ENCODE assay signal across 8 mouse cellular contexts in the genomic region with DNA sequence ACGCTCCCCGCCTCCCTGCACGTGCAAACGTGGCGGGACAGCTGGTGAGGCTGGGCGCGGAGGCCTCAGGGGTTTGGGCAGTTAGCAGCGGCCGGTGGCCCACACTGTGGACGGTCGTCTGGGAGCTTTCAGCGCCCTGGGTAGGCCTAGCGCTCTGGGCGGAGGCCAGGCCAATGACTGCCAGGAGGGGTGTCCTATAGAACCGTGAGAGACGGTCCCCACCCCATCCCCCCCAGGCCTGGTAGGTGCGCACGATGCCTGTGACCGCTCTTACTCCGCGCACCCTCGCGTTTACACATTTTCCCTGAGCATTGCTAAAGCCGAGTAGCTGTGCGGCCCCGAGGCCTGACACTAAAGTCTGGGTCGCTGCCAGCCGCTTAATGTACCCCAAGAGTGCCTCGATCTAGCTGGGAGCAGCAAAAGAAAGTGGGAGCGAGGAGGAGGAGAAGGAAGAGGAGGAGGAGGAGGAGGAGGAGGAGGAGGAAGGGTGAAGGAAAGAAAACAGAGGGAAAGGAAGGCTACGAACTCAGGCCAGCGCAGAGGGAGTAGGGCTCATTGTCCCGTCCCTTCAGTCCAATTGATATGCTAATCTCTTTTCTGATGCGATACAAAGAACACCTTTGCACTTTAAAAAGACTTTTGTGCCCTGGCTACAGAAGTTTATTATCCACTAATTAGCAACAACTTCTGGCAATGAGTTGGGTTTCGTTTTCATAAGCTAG.
DNase-seq lines count a peak whose midpoint lies in the region; ATAC-seq and TF ChIP-seq lines count a peak whose summit lies in the region.

No protein-coding gene starts in this region.

- peaks cover 22% of the 10 kb centered on the region for H3K4me1 ChIP-seq in hindbrain, embryonic 14.5 days (replicated peaks; ENCODE audit: control insufficient read depth, insufficient read depth, low read length)
- H3K4me1 ChIP-seq in midbrain, embryonic 15.5 days, result peaks cover 15% of the 10 kb centered on the region; the same call in 1 of the 2 replicates

- peak overlapping the region; percentile 100 for H3K4me2 ChIP-seq in hindbrain, embryonic 14.5 days (replicated peaks)
- H3K4me2 ChIP-seq in midbrain, embryonic 15.5 days, result peak overlapping the region; percentile 83

- H3K9me3 ChIP-seq in hindbrain, embryonic 14.5 days (ENCODE audit: control insufficient read depth, low read length), result no peaks in the 10 kb centered on the region
- H3K9me3 ChIP-seq in midbrain, embryonic 15.5 days, result no peaks in the 10 kb centered on the region

- peak overlapping the region; percentile 59 for H3K4me3 ChIP-seq in left cerebral cortex, adult 2 months
- H3K4me3 ChIP-seq in hindbrain, embryonic 14.5 days (replicated peaks; ENCODE audit: low read length), result peak overlapping the region; percentile 75
- peak overlapping the region; percentile 62 for H3K4me3 ChIP-seq in midbrain, embryonic 15.5 days

- no peaks in the 10 kb centered on the region for H3K27me3 ChIP-seq in hindbrain, embryonic 14.5 days (ENCODE audit: control insufficient read depth, insufficient read depth, low read length)
- no peaks in the 10 kb centered on the region for H3K27me3 ChIP-seq in midbrain, embryonic 15.5 days (replicated peaks)

- H3K36me3 ChIP-seq in hindbrain, embryonic 14.5 days (replicated peaks; ENCODE audit: control insufficient read depth, insufficient read depth), result no peaks in the 10 kb centered on the region
- H3K36me3 ChIP-seq in midbrain, embryonic 15.5 days (replicated peaks), result no peaks in the 10 kb centered on the region

- TF ChIP-seq CTCF in left cerebral cortex, adult 2 months (IDR thresholded peaks at IDR 0.05), result no peak

- DNase-seq in left cerebral cortex, adult 2 months (ENCODE audit: extremely low spot score in 1 of 2, low spot score in 2 of 2), result peak; percentile 33 to 49
- no peak for DNase-seq in left cerebral cortex, adult 9 months (ENCODE audit: low spot score in 2 of 2)
- peak; percentile 56 for DNase-seq in cerebellum, adult 9-11 months
- no peak for DNase-seq in hindbrain, embryonic 14.5 days (ENCODE audit: low spot score)
- DNase-seq in thymus, postnatal 14 days, result no peak
- no peak for DNase-seq in frontal cortex, postnatal 10 days (ENCODE audit: low spot score in 2 of 2)
- no peak for DNase-seq in lung, postnatal 14 days

- peak overlapping the region; percentile 99 for H3K27ac ChIP-seq in left cerebral cortex, adult 2 months
- H3K27ac ChIP-seq in hindbrain, embryonic 14.5 days, result peak overlapping the region; percentile 100
- H3K27ac ChIP-seq in midbrain, embryonic 15.5 days, result peak overlapping the region; percentile 100

- under 1% methylated on average over 35 of the region's 35 CpGs for WGBS in hindbrain, embryonic 14.5 days
- WGBS in midbrain, embryonic 15.5 days, result 1% methylated on average over 35 of the region's 35 CpGs

- intact Hi-C loops in left cerebral cortex, adult 2 months (cut with DNase I), result no loop called here

- peak overlapping the region; percentile 99 for H3K9ac ChIP-seq in hindbrain, embryonic 14.5 days
- H3K9ac ChIP-seq in midbrain, embryonic 15.5 days, result peak overlapping the region; percentile 82

- peak; percentile 63 for ATAC-seq in hindbrain, embryonic 14.5 days (ENCODE audit: low FRiP score)
- ATAC-seq in midbrain, embryonic 15.5 days (replicated peaks), result peak; percentile 67

Comparison
In these comparisons a context has a peak if more than half of its experiments do, and no peak if none do; other contexts are left out.
1. DNase-seq: peak in left cerebral cortex, adult 2 months (2 of 2) and cerebellum, adult 9-11 months (single experiment); none in left cerebral cortex, adult 9 months (0 of 2), hindbrain, embryonic 14.5 days (single experiment), thymus, postnatal 14 days (single experiment), frontal cortex, postnatal 10 days (0 of 2) and lung, postnatal 14 days (single experiment).
2. Peak in every context shown above with its lines, with median percentiles within 50 percentile points of each other: H3K27ac ChIP-seq and H3K4me3 ChIP-seq.